Mouse (Mus musculus) yolk sac, embryonic 10.5 days (tissue): ENCODE results near the gene Rab31.

Experiments used
- DNase-seq: peaks from one replicate; pipeline ENCODE4 v3.0.0-alpha.2; 2017; ENCODE audit warnings: low spot score

Gene Rab31

GRCm38 (mm10) chr17:65739874-65740725, 32.5 kb downstream of the Rab31 start:
- DNase-seq: no peak

GRCm38 (mm10) chr17:65737622-65738021, 34.9 kb downstream of the Rab31 start:
- DNase-seq: no peak

- no peak for DNase-seq
These were observed 35.4 kb downstream of the Rab31 start for GRCm38 (mm10) chr17:65737175-65737574.

GRCm38 (mm10) chr17:65735088-65735487, 37.5 kb downstream of the Rab31 start:
- no peak for DNase-seq

- DNase-seq: no peak
These were observed 39.9 kb downstream of the Rab31 start for GRCm38 (mm10) chr17:65732666-65733065.

- no peak for DNase-seq
These were observed 40.8 kb downstream of the Rab31 start for GRCm38 (mm10) chr17:65731710-65732109.

GRCm38 (mm10) chr17:65729945-65730741, 42.4 kb downstream of the Rab31 start:
- DNase-seq: no peak

- DNase-seq: no peak
These were observed 45.8 kb downstream of the Rab31 start for GRCm38 (mm10) chr17:65726755-65727154.

- no peak for DNase-seq
These were observed 46.3 kb downstream of the Rab31 start for GRCm38 (mm10) chr17:65726274-65726673.

GRCm38 (mm10) chr17:65725814-65726213, 46.7 kb downstream of the Rab31 start:
- DNase-seq: no peak

GRCm38 (mm10) chr17:65725381-65725780, 47.2 kb downstream of the Rab31 start:
- DNase-seq: no peak

- no peak for DNase-seq
These were observed 48.3 kb downstream of the Rab31 start for GRCm38 (mm10) chr17:65724254-65724653.

GRCm38 (mm10) chr17:65723633-65724032, 48.9 kb downstream of the Rab31 start:
- no peak for DNase-seq

- no peak for DNase-seq
These were observed 51.2 kb downstream of the Rab31 start for GRCm38 (mm10) chr17:65721330-65721729.

GRCm38 (mm10) chr17:65719826-65720225, 52.7 kb downstream of the Rab31 start:
- DNase-seq: no peak

GRCm38 (mm10) chr17:65718578-65718977, 54.0 kb downstream of the Rab31 start:
- no peak for DNase-seq

- DNase-seq: no peak
These were observed 54.8 kb downstream of the Rab31 start for GRCm38 (mm10) chr17:65717658-65718199.

- no peak for DNase-seq
These were observed 58.5 kb downstream of the Rab31 start for GRCm38 (mm10) chr17:65714060-65714459.

- no peak for DNase-seq
These were observed 59.6 kb downstream of the Rab31 start for GRCm38 (mm10) chr17:65712861-65713535.

GRCm38 (mm10) chr17:65711779-65712178, 60.8 kb downstream of the Rab31 start:
- DNase-seq: no peak

GRCm38 (mm10) chr17:65710576-65710975, 62.0 kb downstream of the Rab31 start:
- no peak for DNase-seq

GRCm38 (mm10) chr17:65706220-65706619, 66.3 kb downstream of the Rab31 start:
- DNase-seq: no peak
